Mouse (Mus musculus): ENCODE data around the gene Mccc1. TPM values are rescaled to one million over a fixed set of nuclear protein-coding genes. Genes with fewer than 3 reads are reported as not detected.

Mccc1 gene
- polyA plus RNA-seq (2015; fragmentation: Nextera tagmentation; extraction: Ambion mirVana): 23.5 and 27.7 TPM in 2 replicates

DNA sequence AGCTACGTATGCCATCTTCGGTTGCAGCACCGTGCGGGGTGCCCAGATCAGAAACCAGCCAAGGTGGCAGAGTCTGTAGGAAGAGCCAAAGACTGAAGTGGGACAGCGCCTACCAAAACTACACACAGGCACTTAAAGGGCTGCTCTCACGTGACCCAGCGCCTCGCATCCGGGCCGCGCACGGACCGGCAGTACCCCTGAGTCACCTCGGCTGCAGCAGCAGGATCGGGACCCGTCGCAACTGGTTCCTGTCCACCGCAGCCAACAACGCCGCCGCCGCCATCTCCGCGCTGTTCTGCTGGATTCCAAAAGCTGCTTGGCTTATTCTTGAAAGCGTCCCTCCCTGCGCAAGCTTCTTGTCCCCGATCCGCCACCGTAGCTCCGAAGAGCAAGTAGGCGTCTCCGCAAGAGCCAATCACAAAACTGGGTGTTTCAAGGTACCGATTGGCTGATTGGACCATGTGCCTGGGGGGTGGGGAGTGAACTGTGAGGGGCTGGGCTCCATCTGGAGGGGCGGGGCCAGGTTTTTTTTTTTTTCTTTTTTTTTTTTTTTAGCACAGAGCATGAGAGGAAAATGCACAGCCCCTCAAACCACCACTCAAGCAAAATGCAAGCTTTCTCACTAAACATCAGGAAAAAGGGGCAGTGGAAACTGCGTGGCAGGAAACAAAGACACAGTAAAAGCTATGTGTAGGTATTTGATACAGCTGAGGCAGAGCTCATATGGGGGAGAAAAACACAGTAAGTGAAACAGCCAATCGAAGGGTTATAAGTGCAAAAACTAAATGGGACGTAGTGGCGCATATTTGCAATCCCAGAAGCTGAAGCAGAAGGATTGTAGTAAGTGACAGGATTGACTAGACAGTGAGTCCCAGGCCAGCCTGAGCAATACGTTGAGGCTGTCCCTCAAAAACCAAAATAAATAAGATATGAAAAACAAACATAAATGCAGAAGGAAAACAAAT, at the start of gene Mccc1:
Gene Mccc1 (minus strand): TSS at position 404 of the 965 bp plus-strand sequence.
- Histone ChIP-seq H3K27ac (ENCODE audit: low read depth, low read length) (peak within 1 kb of the TSS; percentile 42), H3K4me3 (ENCODE audit: low read depth, low read length) (peak within 1 kb of the TSS; percentile 78), H3K4me1 (replicated peaks; ENCODE audit: control insufficient read depth, insufficient read depth, low read length) (peaks cover 5% of the 10 kb centered on the region; the same call in 1 of the 2 replicates), H3K9me3 (ENCODE audit: control insufficient read depth) (no peaks in the 10 kb centered on the region), H3K4me2 (replicated peaks; ENCODE audit: low read depth) (peak within 1 kb of the TSS; percentile 65), H3K27me3 (replicated peaks; ENCODE audit: control insufficient read depth, insufficient read depth, low read length) (no peaks in the 10 kb centered on the region), H3K36me3 (ENCODE audit: control insufficient read depth, insufficient read depth) (no peaks in the 10 kb centered on the region), H3K9ac (ENCODE audit: low read depth, low read length) (peak within 1 kb of the TSS; percentile 53)
- WGBS: 3% methylated on average over 33 of the region's 39 CpGs
- TF ChIP-seq CTCF (IDR thresholded peaks at IDR 0.05; ENCODE audit: low read depth): no peak
- peak; percentile 100 for ATAC-seq

- WGBS: 60% methylated on average over 1 of the region's 1 CpGs
- Histone ChIP-seq H3K36me3 (ENCODE audit: control insufficient read depth, insufficient read depth) (no peaks in the 10 kb centered on the region), H3K9me3 (ENCODE audit: control insufficient read depth) (no peaks in the 10 kb centered on the region), H3K4me1 (replicated peaks; ENCODE audit: control insufficient read depth, insufficient read depth, low read length) (no peaks in the 10 kb centered on the region), H3K27me3 (replicated peaks; ENCODE audit: control insufficient read depth, insufficient read depth, low read length) (no peaks in the 10 kb centered on the region), H3K4me3 (ENCODE audit: low read depth, low read length) (no peak overlapping the region), H3K27ac (ENCODE audit: low read depth, low read length) (no peak overlapping the region), H3K4me2 (replicated peaks; ENCODE audit: low read depth) (no peak overlapping the region), H3K9ac (ENCODE audit: low read depth, low read length) (no peak overlapping the region)
- TF ChIP-seq CTCF (IDR thresholded peaks at IDR 0.05; ENCODE audit: low read depth): no peak
- no peak for ATAC-seq
Measured at GRCm38 (mm10) chr3:36049106-36049505, 48.6 kb upstream of the Mccc1 start.

DNA sequence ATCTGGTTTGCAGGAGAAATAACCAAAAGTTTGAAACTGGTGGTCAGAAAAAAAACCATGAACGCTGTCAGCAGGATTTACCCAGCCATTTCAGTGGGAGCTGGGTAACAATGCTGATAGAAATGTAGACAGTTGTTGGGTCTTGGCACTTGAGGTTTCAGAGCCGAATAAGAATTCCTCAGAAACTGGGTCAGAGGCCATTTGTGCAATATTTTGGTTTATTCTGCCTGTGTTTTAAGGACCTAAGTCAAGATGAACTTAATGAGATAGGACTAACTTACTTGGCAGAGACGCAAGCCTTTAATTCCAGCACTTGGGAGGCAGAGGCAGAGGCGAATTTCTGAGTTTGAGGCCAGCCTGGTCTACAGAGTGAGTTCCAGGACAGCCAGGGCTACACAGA, 44.6 kb upstream of the Mccc1 start:
- no peaks in the 10 kb centered on the region for H3K27me3 ChIP-seq (replicated peaks; ENCODE audit: control insufficient read depth, insufficient read depth, low read length)
- H3K27ac ChIP-seq (ENCODE audit: low read depth, low read length): no peak overlapping the region
- H3K9me3 ChIP-seq (ENCODE audit: control insufficient read depth): no peaks in the 10 kb centered on the region
- ATAC-seq: no peak
- H3K9ac ChIP-seq (ENCODE audit: low read depth, low read length): no peak overlapping the region
- no peak overlapping the region for H3K4me3 ChIP-seq (ENCODE audit: low read depth, low read length)
- H3K4me2 ChIP-seq (replicated peaks; ENCODE audit: low read depth): no peak overlapping the region
- H3K36me3 ChIP-seq (ENCODE audit: control insufficient read depth, insufficient read depth): no peaks in the 10 kb centered on the region
- WGBS: 81% methylated on average over 4 of the region's 4 CpGs
- H3K4me1 ChIP-seq (replicated peaks; ENCODE audit: control insufficient read depth, insufficient read depth, low read length): no peaks in the 10 kb centered on the region
- TF ChIP-seq CTCF (IDR thresholded peaks at IDR 0.05; ENCODE audit: low read depth): no peak

DNA sequence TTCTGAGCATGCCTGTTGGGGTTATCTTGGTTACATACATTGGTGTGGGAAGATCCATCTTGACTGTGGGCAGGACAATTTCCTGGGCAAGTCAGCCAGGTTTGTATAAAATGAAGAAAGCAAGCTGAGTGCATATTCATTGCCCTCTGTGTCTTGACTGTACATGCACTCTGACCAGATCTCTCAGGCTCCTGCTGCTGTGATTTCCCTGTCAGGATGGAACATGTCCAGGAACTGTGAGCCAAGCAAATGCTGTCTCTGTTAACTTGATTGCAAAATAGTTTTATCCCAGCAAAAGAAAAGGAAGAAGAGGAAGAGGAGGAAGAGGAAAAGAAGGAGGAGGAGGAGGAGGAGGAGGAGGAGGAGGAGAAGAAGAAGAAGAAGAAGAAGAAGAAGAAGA, 44.0 kb upstream of the Mccc1 start:
- no peak for ATAC-seq
- no peak for TF ChIP-seq CTCF (IDR thresholded peaks at IDR 0.05; ENCODE audit: low read depth)
- Histone ChIP-seq H3K9me3 (ENCODE audit: control insufficient read depth) (no peaks in the 10 kb centered on the region), H3K36me3 (ENCODE audit: control insufficient read depth, insufficient read depth) (no peaks in the 10 kb centered on the region), H3K27ac (ENCODE audit: low read depth, low read length) (no peak overlapping the region), H3K4me1 (replicated peaks; ENCODE audit: control insufficient read depth, insufficient read depth, low read length) (no peaks in the 10 kb centered on the region), H3K9ac (ENCODE audit: low read depth, low read length) (no peak overlapping the region), H3K4me2 (replicated peaks; ENCODE audit: low read depth) (no peak overlapping the region), H3K27me3 (replicated peaks; ENCODE audit: control insufficient read depth, insufficient read depth, low read length) (no peaks in the 10 kb centered on the region), H3K4me3 (ENCODE audit: low read depth, low read length) (no peak overlapping the region)

- ATAC-seq: no peak
- TF ChIP-seq CTCF (IDR thresholded peaks at IDR 0.05; ENCODE audit: low read depth): no peak
- no peak overlapping the region for H3K27ac ChIP-seq (ENCODE audit: low read depth, low read length)
- no peaks in the 10 kb centered on the region for H3K9me3 ChIP-seq (ENCODE audit: control insufficient read depth)
- 61% methylated on average over 6 of the region's 6 CpGs for WGBS
- H3K9ac ChIP-seq (ENCODE audit: low read depth, low read length): no peak overlapping the region
- H3K4me1 ChIP-seq (replicated peaks; ENCODE audit: control insufficient read depth, insufficient read depth, low read length): no peaks in the 10 kb centered on the region
- no peak overlapping the region for H3K4me2 ChIP-seq (replicated peaks; ENCODE audit: low read depth)
- no peaks in the 10 kb centered on the region for H3K36me3 ChIP-seq (ENCODE audit: control insufficient read depth, insufficient read depth)
- H3K4me3 ChIP-seq (ENCODE audit: low read depth, low read length): no peak overlapping the region
- no peaks in the 10 kb centered on the region for H3K27me3 ChIP-seq (replicated peaks; ENCODE audit: control insufficient read depth, insufficient read depth, low read length)
Measured at GRCm38 (mm10) chr3:36031740-36032510, 31.4 kb upstream of the Mccc1 start.

GRCm38 (mm10) chr3:36029993-36030392, 29.5 kb upstream of the Mccc1 start:
- Histone ChIP-seq H3K4me2 (replicated peaks; ENCODE audit: low read depth) (no peak overlapping the region), H3K27ac (ENCODE audit: low read depth, low read length) (no peak overlapping the region), H3K4me3 (ENCODE audit: low read depth, low read length) (no peak overlapping the region), H3K9ac (ENCODE audit: low read depth, low read length) (no peak overlapping the region), H3K27me3 (replicated peaks; ENCODE audit: control insufficient read depth, insufficient read depth, low read length) (no peaks in the 10 kb centered on the region), H3K4me1 (replicated peaks; ENCODE audit: control insufficient read depth, insufficient read depth, low read length) (no peaks in the 10 kb centered on the region), H3K36me3 (ENCODE audit: control insufficient read depth, insufficient read depth) (no peaks in the 10 kb centered on the region), H3K9me3 (ENCODE audit: control insufficient read depth) (no peaks in the 10 kb centered on the region)
- WGBS: 83% methylated on average over 4 of the region's 4 CpGs
- TF ChIP-seq CTCF (IDR thresholded peaks at IDR 0.05; ENCODE audit: low read depth): no peak
- no peak for ATAC-seq
